8 mouse cellular contexts compared by ENCODE assay signal in the genomic region with DNA sequence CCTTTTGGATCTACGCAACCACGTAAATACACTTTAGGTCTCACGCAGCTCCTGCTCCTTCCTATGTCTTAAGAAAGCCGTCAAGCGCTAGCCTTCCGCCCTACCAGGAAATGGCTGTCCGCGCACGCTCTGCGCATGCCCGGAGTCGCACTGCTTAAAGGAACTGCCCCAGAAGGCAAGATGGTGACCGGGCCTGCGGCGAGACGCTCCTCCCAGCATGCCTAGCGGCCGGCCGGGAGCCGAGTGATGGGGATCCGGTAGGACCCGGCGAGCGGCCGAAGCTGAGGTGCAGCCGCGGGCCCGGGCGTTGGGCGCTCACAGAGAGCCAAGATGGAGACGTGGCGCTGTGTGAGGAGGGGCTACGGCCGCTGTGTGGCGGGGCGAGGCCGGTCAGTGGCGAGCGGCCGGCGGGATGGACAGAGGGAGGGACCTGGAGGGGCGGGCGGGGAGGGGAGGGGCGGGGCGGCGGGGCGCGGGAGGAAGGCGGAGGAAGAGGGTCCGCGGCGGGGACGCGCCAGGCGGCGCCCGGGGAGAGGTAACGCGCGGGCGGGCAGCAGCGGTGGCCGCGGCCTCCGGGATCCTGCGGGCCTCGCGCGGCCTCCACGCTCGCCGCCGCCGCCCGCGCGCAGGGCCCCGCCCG. TPM values are rescaled to one million over a fixed set of nuclear protein-coding genes. Genes with fewer than 3 reads are reported as not detected.
DNase-seq lines count a peak whose midpoint lies in the region; ATAC-seq and TF ChIP-seq lines count a peak whose summit lies in the region.

No protein-coding gene starts in this region.

- no peaks in the 10 kb centered on the region for H3K27me3 ChIP-seq in E14TG2a.4 (ENCODE audit: insufficient read depth, low read length)
- no peaks in the 10 kb centered on the region for H3K27me3 ChIP-seq in forebrain, embryonic 12.5 days
- no peaks in the 10 kb centered on the region for H3K27me3 ChIP-seq in heart, postnatal 0 days (ENCODE audit: control insufficient read depth, insufficient read depth, low read length)
- H3K27me3 ChIP-seq in liver, embryonic 16.5 days (ENCODE audit: control insufficient read depth, insufficient read depth, low read depth, low read length) = no peaks in the 10 kb centered on the region
- H3K27me3 ChIP-seq in neural tube, embryonic 13.5 days = no peaks in the 10 kb centered on the region
- H3K27me3 ChIP-seq in testis, adult 2 months (ENCODE audit: control insufficient read depth, insufficient read depth, low read length) = no peaks in the 10 kb centered on the region

- H3K36me3 ChIP-seq in E14TG2a.4 (ENCODE audit: insufficient read depth, low read length) = peaks cover 5% of the 10 kb centered on the region; the same call in 1 of the 2 replicates
- H3K36me3 ChIP-seq in forebrain, embryonic 12.5 days (replicated peaks) = 0 out of 2 replicates have a peak, but pooled peaks cover 5% of the 10 kb centered on the region
- peaks cover 7% of the 10 kb centered on the region; the same call in 1 of the 2 replicates for H3K36me3 ChIP-seq in heart, postnatal 0 days (replicated peaks; ENCODE audit: control insufficient read depth, insufficient read depth, low read length)
- H3K36me3 ChIP-seq in liver, embryonic 16.5 days (ENCODE audit: control insufficient read depth, insufficient read depth) = no peaks in the 10 kb centered on the region
- H3K36me3 ChIP-seq in neural tube, embryonic 13.5 days = peaks cover 5% of the 10 kb centered on the region; the same call in 1 of the 2 replicates
- no peaks in the 10 kb centered on the region for H3K36me3 ChIP-seq in testis, adult 2 months (ENCODE audit: control insufficient read depth, insufficient read depth, low read length)

- no peaks in the 10 kb centered on the region for H3K9me3 ChIP-seq in E14TG2a.4 (ENCODE audit: low read length)
- H3K9me3 ChIP-seq in forebrain, embryonic 12.5 days = no peaks in the 10 kb centered on the region
- H3K9me3 ChIP-seq in heart, postnatal 0 days (replicated peaks; ENCODE audit: control insufficient read depth, low read length) = no peaks in the 10 kb centered on the region
- H3K9me3 ChIP-seq in liver, embryonic 16.5 days (replicated peaks; ENCODE audit: control insufficient read depth, low read length) = no peaks in the 10 kb centered on the region
- no peaks in the 10 kb centered on the region for H3K9me3 ChIP-seq in neural tube, embryonic 13.5 days

- peak overlapping the region; percentile 99 for H3K27ac ChIP-seq in forebrain, embryonic 12.5 days
- H3K27ac ChIP-seq in heart, postnatal 0 days (ENCODE audit: low read depth) = peak overlapping the region; percentile 98
- peak overlapping the region; percentile 99 for H3K27ac ChIP-seq in liver, embryonic 16.5 days (ENCODE audit: low read length)
- H3K27ac ChIP-seq in neural tube, embryonic 13.5 days (replicated peaks) = peak overlapping the region; percentile 99
- H3K27ac ChIP-seq in testis, adult 2 months (ENCODE audit: control insufficient read depth, insufficient read depth, low read depth, low read length) = peak overlapping the region; percentile 96

- ATAC-seq in forebrain, embryonic 12.5 days (ENCODE audit: low FRiP score) = peak; percentile 97
- peak; percentile 94 for ATAC-seq in heart, postnatal 0 days (ENCODE audit: insufficient read depth, low read depth)
- ATAC-seq in liver, embryonic 16.5 days (ENCODE audit: low read depth) = peak; percentile 95
- ATAC-seq in neural tube, embryonic 13.5 days (ENCODE audit: low read depth) = peak; percentile 98

- under 1% methylated on average over 40 of the region's 79 CpGs for WGBS in forebrain, embryonic 12.5 days
- under 1% methylated on average over 35 of the region's 79 CpGs for WGBS in heart, postnatal 0 days
- WGBS in liver, embryonic 16.5 days (ENCODE audit: insufficient replicate concordance) = under 1% methylated on average over 59 of the region's 79 CpGs
- under 1% methylated on average over 53 of the region's 79 CpGs for WGBS in neural tube, embryonic 13.5 days

- no peak for TF ChIP-seq CTCF in E14TG2a.4 (conservative IDR thresholded peaks at IDR 0.05; ENCODE audit: low read length)
- TF ChIP-seq CTCF in heart, postnatal 0 days (IDR thresholded peaks at IDR 0.05; ENCODE audit: low read depth) = 0 out of 2 replicates have a peak, but pooled peaks have one; percentile 3
- no peak for TF ChIP-seq CTCF in testis, adult 2 months (IDR thresholded peaks at IDR 0.05; ENCODE audit: control insufficient read depth, insufficient read depth, insufficient replicate concordance, low read depth, low read length)

- DNase-seq in c-Kit-positive CD71-positive TER-119-positive erythroid progenitor cells, embryonic 14.5 days (ENCODE audit: low spot score) = peak; percentile 98
- peak; percentile 94 for DNase-seq in heart, postnatal 0 days (ENCODE audit: low spot score)
- peak; percentile 98 to 99 for DNase-seq in kidney, postnatal 4 days

- H3K4me3 ChIP-seq in E14TG2a.4 (replicated peaks; ENCODE audit: low read length) = peak overlapping the region; percentile 87
- peak overlapping the region; percentile 75 for H3K4me3 ChIP-seq in forebrain, embryonic 12.5 days (replicated peaks)
- peak overlapping the region; percentile 75 for H3K4me3 ChIP-seq in heart, postnatal 0 days (ENCODE audit: low read depth, low read length)
- peak overlapping the region; percentile 87 for H3K4me3 ChIP-seq in liver, embryonic 16.5 days (ENCODE audit: low read depth, low read length)
- H3K4me3 ChIP-seq in neural tube, embryonic 13.5 days = peak overlapping the region; percentile 73
- peak overlapping the region; percentile 98 for H3K4me3 ChIP-seq in testis, adult 2 months (ENCODE audit: control insufficient read depth, low read depth, low read length)

- no peak; the same call in 1 of the 2 replicates for TF ChIP-seq EP300 in heart, postnatal 0 days (IDR thresholded peaks at IDR 0.05; ENCODE audit: low read depth)

- peak; percentile 70 for TF ChIP-seq POLR2A in testis, adult 2 months (IDR thresholded peaks at IDR 0.05; ENCODE audit: control insufficient read depth, low read depth, low read length)

- H3K9ac ChIP-seq in forebrain, embryonic 12.5 days = peak overlapping the region; percentile 87
- peak overlapping the region; percentile 86 for H3K9ac ChIP-seq in heart, postnatal 0 days (replicated peaks; ENCODE audit: low read depth, low read length)
- H3K9ac ChIP-seq in liver, embryonic 16.5 days (ENCODE audit: low read depth, low read length) = peak overlapping the region; percentile 94
- peak overlapping the region; percentile 88 for H3K9ac ChIP-seq in neural tube, embryonic 13.5 days

- H3K4me2 ChIP-seq in forebrain, embryonic 12.5 days = peak overlapping the region; percentile 78
- H3K4me2 ChIP-seq in heart, postnatal 0 days (ENCODE audit: low read depth, low read length) = peak overlapping the region; percentile 76
- peak overlapping the region; percentile 86 for H3K4me2 ChIP-seq in liver, embryonic 16.5 days (ENCODE audit: low read depth, low read length)
- H3K4me2 ChIP-seq in neural tube, embryonic 13.5 days = peak overlapping the region; percentile 68

- H3K4me1 ChIP-seq in E14TG2a.4 (replicated peaks; ENCODE audit: low read depth, low read length) = peaks cover 13% of the 10 kb centered on the region
- peaks cover 18% of the 10 kb centered on the region for H3K4me1 ChIP-seq in forebrain, embryonic 12.5 days
- peaks cover 14% of the 10 kb centered on the region for H3K4me1 ChIP-seq in heart, postnatal 0 days (ENCODE audit: control insufficient read depth, insufficient read depth)
- peaks cover 13% of the 10 kb centered on the region for H3K4me1 ChIP-seq in liver, embryonic 16.5 days (ENCODE audit: control insufficient read depth, low read depth, low read length)
- H3K4me1 ChIP-seq in neural tube, embryonic 13.5 days (replicated peaks) = peaks cover 29% of the 10 kb centered on the region
- peaks cover 5% of the 10 kb centered on the region; the same call in 1 of the 2 replicates for H3K4me1 ChIP-seq in testis, adult 2 months (ENCODE audit: control insufficient read depth, insufficient read depth, low read length)

RNA-seq across cellular contexts. Expression of gene Angel2, which starts 3.6 kb away (rescaled TPM):
- polyA plus RNA-seq in forebrain, embryonic 12.5 days (2016; fragmentation: Nextera tagmentation; extraction: Ambion mirVana) = 63.7 and 65.3 TPM in 2 replicates
- total RNA-seq in heart, postnatal 0 days (2014; rRNA removed; ENCODE audit: low replicate concordance) = 17.4 and 23.8 TPM in 2 replicates
- 25.1 and 26.0 TPM in 2 replicates for polyA plus RNA-seq in heart, postnatal 0 days (2015; fragmentation: Nextera tagmentation; extraction: Ambion mirVana)
- 11.3 and 11.6 TPM in 2 replicates for polyA plus RNA-seq in liver, embryonic 16.5 days (2015; fragmentation: Nextera tagmentation; extraction: Ambion mirVana)
- 51.4 and 63.2 TPM in 2 replicates for polyA plus RNA-seq in neural tube, embryonic 13.5 days (2015; fragmentation: Nextera tagmentation; extraction: Ambion mirVana)
- 18.3 and 18.6 TPM in 2 replicates for polyA plus RNA-seq in testis, adult 2 months (2012; rRNA removed)

RNA-seq across cellular contexts. Expression of gene Rps6kc1, which starts 16.9 kb away (rescaled TPM):
- polyA plus RNA-seq in forebrain, embryonic 12.5 days (2016; fragmentation: Nextera tagmentation; extraction: Ambion mirVana) = 22.5 and 25.5 TPM in 2 replicates
- total RNA-seq in heart, postnatal 0 days (2014; rRNA removed; ENCODE audit: low replicate concordance) = 9.7 and 17.5 TPM in 2 replicates
- 6.7 and 7.3 TPM in 2 replicates for polyA plus RNA-seq in heart, postnatal 0 days (2015; fragmentation: Nextera tagmentation; extraction: Ambion mirVana)
- polyA plus RNA-seq in liver, embryonic 16.5 days (2015; fragmentation: Nextera tagmentation; extraction: Ambion mirVana) = 3.4 and 4.9 TPM in 2 replicates
- polyA plus RNA-seq in neural tube, embryonic 13.5 days (2015; fragmentation: Nextera tagmentation; extraction: Ambion mirVana) = 26.9 and 28.4 TPM in 2 replicates
- polyA plus RNA-seq in testis, adult 2 months (2012; rRNA removed) = 3.0 and 4.7 TPM in 2 replicates

RNA-seq across cellular contexts. Expression of gene Vash2, which starts 50.6 kb away (rescaled TPM):
- 65.0 and 65.5 TPM in 2 replicates for polyA plus RNA-seq in forebrain, embryonic 12.5 days (2016; fragmentation: Nextera tagmentation; extraction: Ambion mirVana)
- total RNA-seq in heart, postnatal 0 days (2014; rRNA removed; ENCODE audit: low replicate concordance) = 21.9 and 39.5 TPM in 2 replicates
- 18.9 and 23.5 TPM in 2 replicates for polyA plus RNA-seq in heart, postnatal 0 days (2015; fragmentation: Nextera tagmentation; extraction: Ambion mirVana)
- polyA plus RNA-seq in liver, embryonic 16.5 days (2015; fragmentation: Nextera tagmentation; extraction: Ambion mirVana) = 0.85 and 0.94 TPM in 2 replicates
- polyA plus RNA-seq in neural tube, embryonic 13.5 days (2015; fragmentation: Nextera tagmentation; extraction: Ambion mirVana) = 90.3 and 94.0 TPM in 2 replicates
- polyA plus RNA-seq in testis, adult 2 months (2012; rRNA removed) = 53.8 and 65.7 TPM in 2 replicates

Comparison
In these comparisons a context has a peak if more than half of its experiments do, and no peak if none do; other contexts are left out.
1. Peak in every context shown above with its lines: DNase-seq, ATAC-seq, H3K4me3 ChIP-seq and H3K27ac ChIP-seq.
2. RNA of gene Vash2, which starts 50.6 kb away (polyA plus RNA-seq): 90.3 to 94.0 TPM in neural tube, embryonic 13.5 days, 65.0 to 65.5 TPM in forebrain, embryonic 12.5 days, 53.8 to 65.7 TPM in testis, adult 2 months and 18.9 to 23.5 TPM in heart, postnatal 0 days; 0.85 to 0.94 TPM in liver, embryonic 16.5 days; every median in the first group is over 10 times any median in the second.